Mouse (Mus musculus): ENCODE results near the gene Vps33b.

Gene Vps33b

DNA sequence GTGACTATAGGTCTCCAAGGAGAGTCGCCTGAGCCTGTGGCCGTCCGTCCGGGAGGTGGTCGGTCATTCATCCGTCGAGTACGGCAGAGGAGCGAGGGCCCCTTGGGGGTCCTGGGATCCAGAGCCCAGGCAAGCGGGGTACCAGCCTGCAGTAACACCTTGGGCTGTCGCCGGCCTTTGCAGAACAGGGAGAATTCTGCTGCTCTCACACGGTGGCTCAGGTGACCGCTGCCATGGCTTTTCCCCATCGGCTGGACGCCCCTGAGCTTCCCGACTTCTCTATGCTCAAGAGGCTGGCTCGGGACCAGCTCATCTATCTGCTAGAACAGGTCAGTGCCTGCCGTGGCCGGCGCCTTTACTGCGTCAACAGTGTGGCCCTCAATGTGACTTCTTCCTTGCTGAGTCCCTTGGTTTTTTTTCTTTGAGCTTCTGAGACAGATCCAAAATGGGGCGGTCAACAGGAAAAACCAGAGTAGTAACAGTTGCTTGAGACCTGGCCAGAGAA is 354 bp downstream of the Vps33b start:
- no peak for DNase-seq (ENCODE audit: low spot score in 2 of 2)

DNA sequence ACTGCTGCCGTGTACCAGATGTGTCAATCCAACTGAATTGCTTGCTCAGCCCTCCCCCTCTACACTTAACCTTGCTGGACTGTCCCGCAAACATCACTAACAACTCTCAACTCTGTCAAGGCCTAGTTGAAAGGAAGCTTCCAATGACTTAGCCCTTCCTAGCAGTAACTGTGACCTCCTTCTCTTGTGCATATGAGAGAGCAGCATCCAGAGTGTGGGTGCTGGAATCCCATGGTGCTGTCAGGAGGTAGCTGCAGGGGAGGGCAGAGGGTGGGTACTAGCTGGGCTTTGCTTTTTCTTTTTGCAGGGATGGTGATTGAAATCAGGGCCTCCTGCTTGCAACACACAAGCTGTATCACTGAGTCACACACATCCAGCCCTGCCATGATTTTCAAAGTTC is 4.0 kb downstream of the Vps33b start:
- no peak for DNase-seq (ENCODE audit: low spot score in 2 of 2)

DNA sequence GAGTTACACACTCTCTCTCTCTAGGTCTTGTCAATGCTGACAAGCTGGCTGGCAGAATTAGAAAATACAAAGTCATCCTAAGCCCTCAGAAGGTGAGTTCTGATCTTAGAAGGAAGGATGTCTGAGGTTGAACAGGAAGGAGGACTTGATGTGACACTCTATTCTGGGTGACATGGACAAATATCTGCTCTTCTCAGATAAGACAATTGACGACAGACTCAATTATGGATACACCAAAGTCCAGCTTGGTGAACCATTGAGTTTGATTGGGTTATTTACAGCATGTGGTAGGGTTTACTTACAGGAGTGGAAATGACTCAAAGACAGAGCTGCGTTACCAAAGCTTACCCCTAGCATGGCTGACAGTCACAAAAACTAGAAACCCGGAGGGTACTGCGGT is 6.9 kb downstream of the Vps33b start:
- DNase-seq (ENCODE audit: low spot score in 2 of 2) = no peak

- DNase-seq (ENCODE audit: low spot score in 2 of 2) = no peak
Measured at GRCm38 (mm10) chr7:80280032-80280431, 10.6 kb downstream of the Vps33b start.

GRCm38 (mm10) chr7:80280998-80281397 is 11.5 kb downstream of the Vps33b start:
- DNase-seq (ENCODE audit: low spot score in 2 of 2) = no peak

- no peak for DNase-seq (ENCODE audit: low spot score in 2 of 2)
Measured at GRCm38 (mm10) chr7:80281646-80282045, 12.2 kb downstream of the Vps33b start.

DNA sequence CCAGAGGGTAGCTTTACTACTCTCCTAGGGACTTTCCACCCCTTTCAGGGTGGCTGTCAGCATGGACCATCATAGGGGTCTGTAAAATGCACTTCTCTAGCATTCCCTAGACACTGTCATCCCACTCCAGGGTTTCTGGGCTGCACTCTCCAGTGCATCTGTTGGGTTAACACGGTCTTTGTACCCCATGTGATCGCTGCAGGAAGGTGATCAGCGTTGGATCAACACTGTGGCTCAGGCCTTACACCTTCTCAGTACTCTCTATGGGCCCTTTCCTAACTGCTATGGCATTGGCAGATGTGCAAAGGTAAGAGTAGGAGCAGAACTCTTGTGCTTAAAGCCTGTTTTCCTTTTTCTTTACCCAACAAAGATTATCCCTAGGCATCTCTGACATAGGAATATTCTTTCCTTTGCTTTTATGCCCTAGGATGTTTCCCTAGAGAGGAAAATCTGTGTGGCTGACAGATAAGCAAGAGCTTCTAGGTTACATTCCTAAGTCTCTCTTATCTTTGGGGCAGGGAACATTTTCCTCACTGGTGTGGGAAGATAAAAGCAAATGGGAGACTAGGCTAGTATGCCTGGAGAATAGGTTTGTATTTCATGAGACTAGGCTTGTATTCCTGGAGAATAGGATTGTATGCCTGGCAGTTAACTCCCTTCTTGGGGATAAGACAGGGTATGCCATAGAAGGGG is 13.9 kb downstream of the Vps33b start:
- no peak for DNase-seq (ENCODE audit: low spot score in 2 of 2)

GRCm38 (mm10) chr7:80284391-80284790 is 14.9 kb downstream of the Vps33b start:
- DNase-seq (ENCODE audit: low spot score in 2 of 2) = no peak

DNA sequence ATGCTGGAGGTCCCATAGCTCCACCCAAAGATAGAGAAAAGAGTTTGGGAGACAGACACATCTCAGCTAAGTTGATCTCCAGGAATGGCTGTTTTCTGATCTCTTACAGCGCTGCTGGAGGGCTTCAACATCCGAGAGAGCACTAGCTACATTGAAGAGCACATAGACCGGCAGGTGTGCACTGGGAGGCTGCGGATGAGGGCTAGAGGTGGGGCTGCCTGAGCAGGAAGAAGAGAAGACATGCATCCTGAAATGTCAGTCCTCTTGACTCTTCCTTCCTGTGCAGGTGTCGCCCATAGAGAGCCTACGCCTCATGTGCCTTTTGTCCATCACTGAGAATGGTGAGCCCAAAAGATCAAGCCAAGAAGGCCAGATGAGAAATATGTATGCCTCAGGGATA is 16.3 kb downstream of the Vps33b start:
- no peak for DNase-seq (ENCODE audit: low spot score in 2 of 2)

DNA sequence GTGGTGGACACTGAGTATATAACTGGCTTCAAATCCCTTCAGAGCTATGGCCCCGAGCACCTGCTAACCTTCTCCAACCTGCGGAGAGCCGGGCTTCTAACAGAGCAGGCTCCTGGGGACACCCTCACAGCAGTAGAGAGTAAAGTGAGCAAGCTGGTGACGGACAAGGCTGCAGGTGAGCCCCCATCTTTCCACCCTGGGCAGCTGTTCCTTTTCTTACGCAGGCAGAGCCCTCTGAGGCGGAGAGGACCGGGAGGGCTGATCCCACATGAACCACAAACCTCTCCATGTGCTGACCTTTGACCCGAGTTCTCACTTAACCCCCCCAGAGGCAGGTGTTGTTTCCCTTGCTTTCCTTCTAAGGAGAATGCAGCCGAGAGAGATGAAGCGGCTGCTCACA is 18.3 kb downstream of the Vps33b start:
- no peak for DNase-seq (ENCODE audit: low spot score in 2 of 2)

- DNase-seq (ENCODE audit: low spot score in 2 of 2) = peak; percentile 99
Measured at GRCm38 (mm10) chr7:80294062-80294763, 24.8 kb downstream of the Vps33b start, which contains the start of gene Prc1. Prc1 (plus strand) TSS chr7:80294450.

GRCm38 (mm10) chr7:80294764-80295648 is 25.6 kb downstream of the Vps33b start:
- peak in 1 of 2 experiments; percentile 22 for DNase-seq (ENCODE audit: low spot score in 2 of 2)

- DNase-seq (ENCODE audit: low spot score in 2 of 2) = no peak
Measured at GRCm38 (mm10) chr7:80296462-80296861, 27.0 kb downstream of the Vps33b start.

DNA sequence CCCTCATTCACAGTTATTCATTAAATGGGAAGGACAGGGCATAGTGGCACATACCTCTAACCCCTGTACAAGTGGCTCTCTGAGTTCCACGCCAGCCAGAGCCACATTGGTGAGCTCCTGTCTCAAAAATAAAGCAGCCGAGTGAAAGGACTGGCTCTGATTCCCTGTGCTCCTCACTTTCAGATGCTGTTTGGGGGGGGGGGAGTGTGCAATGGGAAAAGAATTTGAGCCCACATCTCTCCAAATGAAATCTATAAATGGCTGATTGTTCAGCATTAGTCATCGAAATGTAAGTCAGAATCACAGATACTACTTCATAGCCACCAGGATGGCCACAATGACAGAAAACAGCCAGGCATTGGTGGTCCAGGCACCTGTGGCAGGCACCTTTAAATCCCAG is 27.6 kb downstream of the Vps33b start:
- no peak for DNase-seq (ENCODE audit: low spot score in 2 of 2)

- no peak for DNase-seq (ENCODE audit: low spot score in 2 of 2)
Measured at GRCm38 (mm10) chr7:80298754-80299153, 29.3 kb downstream of the Vps33b start.

- DNase-seq (ENCODE audit: low spot score in 2 of 2) = no peak
Measured at GRCm38 (mm10) chr7:80299568-80299967, 30.1 kb downstream of the Vps33b start.

DNA sequence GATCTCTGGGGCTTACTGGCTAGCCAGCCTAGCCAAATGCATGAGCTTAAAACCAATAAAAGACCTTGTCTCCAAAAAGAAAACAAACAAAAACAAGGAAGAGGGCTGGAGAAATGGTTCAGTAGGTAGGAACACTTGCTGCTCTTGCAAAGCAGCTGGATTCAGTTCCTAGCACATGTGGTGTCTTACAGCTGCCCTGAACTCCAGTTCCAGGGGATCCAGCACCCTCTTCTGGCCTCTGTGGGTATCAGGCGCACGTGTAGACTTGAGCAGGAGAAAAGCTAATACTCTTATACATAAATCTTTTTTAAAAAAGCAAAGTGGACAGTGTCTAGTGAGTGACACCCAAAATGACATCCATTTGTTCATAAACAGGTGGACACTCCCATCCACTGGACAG is 32.1 kb downstream of the Vps33b start:
- DNase-seq (ENCODE audit: low spot score in 2 of 2) = no peak

DNA sequence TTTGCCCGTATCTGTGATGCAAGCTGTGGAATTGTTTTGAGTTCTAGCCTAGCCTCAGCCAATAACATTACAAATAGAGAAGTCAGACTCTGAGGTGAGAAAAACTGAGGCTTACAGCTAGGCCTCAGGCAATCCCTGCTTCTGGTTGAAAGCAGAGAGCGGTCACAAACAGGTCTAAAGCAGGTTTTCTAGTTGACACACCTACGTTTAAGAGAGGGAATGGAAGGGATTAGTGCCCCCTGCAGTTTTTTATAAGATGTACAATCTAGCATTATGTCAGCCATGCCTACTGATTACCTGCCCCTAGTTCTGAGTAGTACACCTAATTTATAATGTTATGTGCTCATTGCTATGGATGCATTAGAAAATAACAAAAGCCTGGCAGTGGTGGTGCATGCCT is 38.3 kb downstream of the Vps33b start:
- no peak for DNase-seq (ENCODE audit: low spot score in 2 of 2)

GRCm38 (mm10) chr7:80310771-80311170 is 41.3 kb downstream of the Vps33b start:
- no peak for DNase-seq (ENCODE audit: low spot score in 2 of 2)

GRCm38 (mm10) chr7:80315733-80316132 is 46.3 kb downstream of the Vps33b start:
- DNase-seq (ENCODE audit: low spot score in 2 of 2) = no peak

DNA sequence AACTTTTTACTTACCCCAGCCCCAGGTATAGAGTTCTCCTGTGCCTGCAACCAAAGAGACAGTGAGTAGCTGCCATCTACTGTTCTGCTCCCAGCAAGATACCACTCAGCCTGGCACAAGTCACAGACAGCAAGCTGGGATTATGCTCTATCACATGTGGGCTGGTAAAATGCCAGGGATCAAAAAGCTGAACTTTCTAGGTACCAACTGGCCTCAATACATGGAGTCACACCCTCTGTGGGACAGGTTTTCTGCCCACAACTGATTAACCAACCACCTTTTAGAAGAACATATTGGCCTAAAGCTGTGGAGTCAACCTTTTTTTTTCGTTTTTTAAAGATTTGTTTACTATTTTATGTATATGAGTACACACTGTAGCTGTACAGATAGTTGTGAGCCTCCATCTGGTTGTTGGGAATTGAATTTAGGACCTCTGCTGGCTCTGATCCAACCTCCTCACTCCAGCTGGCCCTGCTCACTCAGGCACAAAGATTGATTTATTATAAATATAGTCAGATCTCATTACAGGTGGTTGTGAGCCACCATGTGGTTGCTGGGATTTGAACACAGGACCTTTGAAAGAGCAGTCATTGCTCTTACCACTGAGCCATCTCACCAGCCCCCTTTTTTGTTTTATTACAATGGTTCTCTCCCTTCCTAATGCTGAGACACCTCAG is 48.1 kb downstream of the Vps33b start:
- DNase-seq (ENCODE audit: low spot score in 2 of 2) = no peak

DNA sequence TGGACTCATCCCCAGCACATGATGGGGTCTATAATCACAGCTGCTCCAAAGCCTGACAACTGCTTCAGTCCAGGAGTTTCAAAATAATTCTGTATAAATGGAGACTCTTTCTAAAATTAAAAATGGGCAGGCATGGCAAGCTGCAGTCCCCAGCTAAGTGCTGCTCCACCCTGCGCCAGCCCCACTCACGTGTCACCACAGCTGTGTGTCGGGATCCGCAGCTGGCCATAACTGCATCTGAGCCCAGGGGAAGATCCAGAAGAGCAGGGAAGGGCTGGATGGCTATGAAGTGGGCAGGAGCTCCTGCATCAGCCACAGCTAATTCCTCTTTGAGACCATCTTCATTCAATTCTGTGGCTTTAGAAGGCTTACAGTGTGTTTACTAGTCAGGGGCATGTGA is 49.2 kb downstream of the Vps33b start:
- DNase-seq (ENCODE audit: low spot score in 2 of 2) = no peak

Measured in spleen, postnatal 36 days (tissue).